Mouse (Mus musculus) liver, embryonic 14.5 days (tissue): ENCODE measurements around the gene Csf2. TPM values are rescaled to one million over a fixed set of nuclear protein-coding genes. Genes with fewer than 3 reads are reported as not detected.

Experiments used
- ATAC-seq: fragments of 200-750 bp; cut with Nextera tagmentation; 2 replicates; pipeline ENCODE4 v1.8.0; 2017; ENCODE audit warnings: moderate number of reproducible peaks, mild to moderate bottlenecking, moderate library complexity; ENCODE audit not compliant: insufficient read depth
- DNase-seq, 3 experiments: peaks; one replicate each; pipeline ENCODE4 v3.0.0-alpha.2; 2012 to 2013; ENCODE audit warnings: low read depth in 3 of 3, low spot score in 3 of 3
- H3K27ac ChIP-seq: fragments of 300-500 bp; sonication (generic); 2 replicates; pipeline ENCODE4 v1.5.1; 2014; ENCODE audit warnings: moderate library complexity, mild to moderate bottlenecking, control low read depth, inconsistent platforms
- H3K27me3 ChIP-seq: fragments of 300-500 bp; sonication (generic); 2 replicates; pipeline ENCODE4 v1.6.1; 2014; ENCODE audit warnings: mild to moderate bottlenecking, low read length, moderate library complexity; ENCODE audit not compliant: control insufficient read depth, insufficient read depth
- H3K36me3 ChIP-seq: fragments of 300-500 bp; sonication (generic); replicated peaks from 2 replicates; pipeline ENCODE4 v1.6.1; 2014; ENCODE audit warnings: low read depth; ENCODE audit not compliant: control insufficient read depth, insufficient read depth
- H3K4me1 ChIP-seq, 2 experiments: fragments of 200-500 bp in 1 of 2; fragments of 300-500 bp in 1 of 2; sonication (generic) in 1 of 2; replicated peaks; 2 replicates each; pipeline ENCODE4 v1.6.1; 2012 to 2014; ENCODE audit warnings: antibody characterized with exemption in 1 of 2, inconsistent platforms in 1 of 2, low read length in 1 of 2; ENCODE audit not compliant: control insufficient read depth in 2 of 2, insufficient read depth in 2 of 2
- H3K4me2 ChIP-seq: fragments of 300-500 bp; sonication (generic); 2 replicates; pipeline ENCODE4 v1.6.1; 2014; ENCODE audit warnings: low read depth, mild to moderate bottlenecking, control low read depth, moderate library complexity
- H3K4me3 ChIP-seq, 2 experiments: fragments of 200-500 bp in 1 of 2; fragments of 300-500 bp in 1 of 2; sonication (generic) in 1 of 2; 2 replicates each; pipeline ENCODE4 v1.5.1; 2012 to 2014; ENCODE audit warnings: low read depth in 2 of 2, low read length in 2 of 2, mild to moderate bottlenecking in 2 of 2, control low read depth in 1 of 2, inconsistent platforms in 1 of 2, moderate library complexity in 1 of 2; ENCODE audit not compliant: insufficient read depth in 1 of 2
- H3K9ac ChIP-seq: fragments of 300-500 bp; sonication (generic); replicated peaks from 2 replicates; pipeline ENCODE4 v1.6.1; 2014; ENCODE audit warnings: mild to moderate bottlenecking, control low read depth, moderate library complexity
- H3K9me3 ChIP-seq: fragments of 300-500 bp; sonication (generic); 2 replicates; pipeline ENCODE4 v1.6.1; 2016; ENCODE audit warnings: low read length, mixed read lengths; ENCODE audit not compliant: control insufficient read depth
- CTCF ChIP-seq: IDR thresholded peaks from 2 replicates; pipeline ENCODE4 v1.5.1; 2016; ENCODE audit warnings: antibody characterized with exemption, low read depth, control low read depth
- EP300 ChIP-seq: IDR thresholded peaks from 2 replicates; pipeline ENCODE4 v1.6.1; 2016; ENCODE audit warnings: antibody characterized with exemption, low read depth
- WGBS: fragments of 180-500 bp; shearing (Covaris S2); extraction: QIAGEN DNeasy Blood & Tissue Kit; methylation state at CpG from one replicate; pipeline ENCODE4 v1.1.7; 2014; ENCODE audit not compliant: insufficient replicate concordance; 5-methylcytosine and 5-hydroxymethylcytosine counted together
- polyA plus RNA-seq, 2 experiments: library from polyadenylated mRNA; depleted of rRNA in 1 of 2; stranded (reverse) in 1 of 2; unstranded in 1 of 2; fragments of >200 nt; fragmentation: Nextera tagmentation in 1 of 2; extraction: Ambion mirVana in 1 of 2; gene quantifications; 2 replicates each; pipeline versions ENCODE4 v1.2.1 to v1.2.3; 2012 to 2014

The Csf2 gene
- polyA plus RNA-seq, 2 experiments = not detected

DNA sequence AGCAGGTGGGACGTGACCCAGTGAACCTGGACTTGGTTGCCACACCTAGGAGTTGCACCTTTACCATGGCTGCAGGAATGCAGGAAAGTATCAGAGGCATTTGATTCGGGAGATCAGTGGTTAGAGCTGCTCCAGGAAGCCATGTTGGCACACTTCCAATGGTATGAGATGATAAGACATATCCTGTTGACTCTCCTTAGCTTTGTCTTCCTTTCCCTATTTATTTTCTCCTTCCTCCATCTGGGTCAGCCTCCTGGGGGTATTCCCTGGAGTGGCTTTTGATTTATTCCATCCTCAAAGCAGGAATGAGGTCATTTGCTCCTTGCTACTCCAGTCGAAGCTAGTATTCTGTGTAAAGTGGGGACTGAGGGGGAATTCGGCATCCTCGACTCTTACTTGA is 42.5 kb downstream of the Csf2 start:
- WGBS = 47% methylated on average over 5 of the region's 5 CpGs
- no peaks in the 10 kb centered on the region; the same call in 1 of the 2 replicates for H3K27me3 ChIP-seq
- no peaks in the 10 kb centered on the region for H3K9me3 ChIP-seq
- no peak overlapping the region for H3K4me2 ChIP-seq
- DNase-seq (no peak), ATAC-seq (no peak)
- no peak overlapping the region for H3K27ac ChIP-seq
- H3K9ac ChIP-seq = no peak overlapping the region
- H3K4me1 ChIP-seq = peaks cover 0 to 2% of the 10 kb centered on the region in 2 experiments; a peak in 1 of 4 replicates
- TF ChIP-seq EP300 (no peak), CTCF (no peak)
- no peaks in the 10 kb centered on the region for H3K36me3 ChIP-seq
- no peak overlapping the region for H3K4me3 ChIP-seq

DNA sequence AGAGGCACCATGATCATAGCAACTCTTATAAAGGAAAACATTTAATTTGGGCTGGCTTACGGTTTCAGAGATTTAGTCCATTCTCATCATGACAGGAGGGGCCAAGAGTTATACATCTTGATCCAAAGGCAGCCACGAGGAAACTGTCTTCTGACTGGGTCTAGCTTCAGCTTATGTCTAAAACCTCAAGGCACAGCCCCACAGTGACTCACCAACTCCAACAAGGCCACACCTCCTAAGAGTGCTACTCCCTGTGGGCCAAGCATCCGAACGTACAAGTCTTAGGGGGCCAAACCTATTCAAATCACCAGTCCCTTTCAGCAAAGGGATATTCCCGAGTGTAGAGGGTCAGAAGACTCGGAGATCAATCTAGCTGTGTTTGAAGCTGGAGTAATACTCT is 44.1 kb downstream of the Csf2 start:
- H3K4me1 ChIP-seq = peaks cover 0 to 9% of the 10 kb centered on the region in 2 experiments; a peak in 2 of 4 replicates
- H3K36me3 ChIP-seq = no peaks in the 10 kb centered on the region
- no peak for DNase-seq
- TF ChIP-seq CTCF = no peak
- TF ChIP-seq EP300 = no peak
- no peaks in the 10 kb centered on the region for H3K9me3 ChIP-seq
- no peak for ATAC-seq
- no peaks in the 10 kb centered on the region; the same call in 1 of the 2 replicates for H3K27me3 ChIP-seq
- no peak overlapping the region for H3K27ac ChIP-seq
- H3K4me2 ChIP-seq = no peak overlapping the region
- no peak overlapping the region for H3K9ac ChIP-seq
- WGBS = 50% methylated on average over 6 of the region's 6 CpGs
- H3K4me3 ChIP-seq = no peak overlapping the region

DNA sequence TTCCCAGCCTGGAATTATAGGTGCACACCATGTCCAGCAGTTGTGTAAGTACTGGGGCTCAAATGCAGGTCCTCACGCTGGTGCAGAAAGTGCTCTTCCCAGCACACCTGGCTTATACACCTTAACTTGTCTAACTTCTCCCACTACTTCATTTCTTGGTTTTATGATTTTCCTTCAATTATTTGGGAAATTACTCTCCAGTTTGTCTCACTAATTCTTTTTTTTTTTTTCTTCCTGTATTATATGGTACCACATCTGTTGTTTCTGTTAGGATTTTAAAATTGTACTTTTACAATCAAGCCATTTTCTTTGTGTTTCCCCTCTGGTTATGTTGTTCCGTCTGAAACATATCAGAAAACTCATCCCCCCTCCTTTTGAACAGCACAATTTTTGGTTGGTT is 44.7 kb downstream of the Csf2 start:
- TF ChIP-seq EP300 (no peak), CTCF (no peak)
- Histone ChIP-seq H3K36me3 (no peaks in the 10 kb centered on the region), H3K4me1 (peaks cover 0 to 10% of the 10 kb centered on the region in 2 experiments; a peak in 2 of 4 replicates), H3K9ac (no peak overlapping the region), H3K4me2 (no peak overlapping the region), H3K9me3 (no peaks in the 10 kb centered on the region), H3K27ac (no peak overlapping the region), H3K4me3 (no peak overlapping the region), H3K27me3 (no peaks in the 10 kb centered on the region; the same call in 1 of the 2 replicates)
- DNase-seq (no peak), ATAC-seq (no peak)
- WGBS = 65% methylated on average over 2 of the region's 2 CpGs

DNA sequence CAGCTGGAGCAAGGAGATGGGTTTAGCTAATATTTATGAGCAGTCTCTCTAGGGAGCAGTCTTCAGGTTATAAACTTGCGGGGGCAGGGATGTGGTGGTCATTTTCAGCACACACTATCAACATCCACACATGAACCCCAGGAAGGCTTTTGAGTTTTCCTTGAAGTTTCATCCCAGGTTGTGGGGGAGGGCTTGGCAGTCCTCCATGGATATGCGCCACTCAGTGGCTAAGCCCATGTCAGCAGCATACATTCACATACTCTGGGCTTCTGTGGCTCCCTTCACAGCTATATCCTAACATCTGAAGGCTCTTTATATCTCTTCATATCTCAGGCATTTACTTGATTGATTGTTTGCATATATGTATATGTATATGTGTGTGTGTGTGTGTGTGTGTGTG is 46.3 kb downstream of the Csf2 start:
- H3K36me3 ChIP-seq = no peaks in the 10 kb centered on the region
- no peak overlapping the region for H3K9ac ChIP-seq
- H3K4me1 ChIP-seq = peaks cover 0 to 10% of the 10 kb centered on the region in 2 experiments; a peak in 2 of 4 replicates
- no peak for ATAC-seq
- H3K4me3 ChIP-seq = no peak overlapping the region
- H3K27me3 ChIP-seq = no peaks in the 10 kb centered on the region
- H3K9me3 ChIP-seq = no peaks in the 10 kb centered on the region
- no peak overlapping the region for H3K4me2 ChIP-seq
- H3K27ac ChIP-seq = no peak overlapping the region
- DNase-seq = no peak
- WGBS = 68% methylated on average over 2 of the region's 2 CpGs
- no peak for TF ChIP-seq EP300
- TF ChIP-seq CTCF = no peak

DNA sequence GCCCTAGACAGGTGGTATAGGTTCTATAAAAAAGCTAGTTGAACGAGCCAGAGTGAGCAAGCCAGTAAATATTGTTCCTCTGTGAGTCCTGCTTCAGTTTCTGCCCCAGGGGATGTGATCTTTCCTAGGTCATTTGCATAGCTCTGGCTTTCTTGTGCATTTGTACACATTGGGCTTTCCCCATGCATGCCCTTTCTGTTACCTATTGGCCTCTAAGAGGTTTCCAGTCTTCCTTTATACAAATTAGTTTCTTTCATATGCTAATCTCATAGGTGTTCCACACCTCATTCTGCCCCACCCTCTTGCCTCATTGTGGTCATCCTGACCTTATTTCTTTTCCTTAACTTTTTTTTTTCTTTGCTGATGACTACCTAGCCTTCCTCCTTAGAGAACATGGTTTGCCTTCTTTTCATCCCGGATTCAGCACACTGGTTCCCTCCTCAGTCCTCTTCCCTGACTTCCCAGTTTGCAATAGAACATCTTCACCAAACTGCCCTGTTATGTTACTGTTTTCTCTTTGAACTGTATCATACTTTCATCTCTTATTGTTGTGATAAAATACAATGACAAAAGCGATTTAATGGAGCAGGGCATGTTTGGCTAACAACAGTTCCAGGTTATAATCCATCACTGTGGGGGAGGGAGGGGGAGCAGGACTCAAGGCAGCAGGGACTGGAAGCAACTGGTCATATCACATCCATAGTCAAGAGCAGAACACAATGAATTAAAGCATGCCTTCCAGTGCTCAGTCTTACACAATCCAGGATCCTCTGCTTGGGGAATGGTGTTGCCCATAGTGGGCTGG is 47.4 kb downstream of the Csf2 start:
- no peak for ATAC-seq
- no peak overlapping the region for H3K4me3 ChIP-seq
- WGBS = 38% methylated on average over 3 of the region's 3 CpGs
- no peak for DNase-seq
- no peak for TF ChIP-seq EP300
- no peak for TF ChIP-seq CTCF
- peaks cover 0 to 10% of the 10 kb centered on the region in 2 experiments; a peak in 2 of 4 replicates for H3K4me1 ChIP-seq
- H3K27ac ChIP-seq = no peak overlapping the region
- no peak overlapping the region for H3K4me2 ChIP-seq
- no peaks in the 10 kb centered on the region for H3K9me3 ChIP-seq
- H3K36me3 ChIP-seq = no peaks in the 10 kb centered on the region
- H3K9ac ChIP-seq = no peak overlapping the region
- H3K27me3 ChIP-seq = no peaks in the 10 kb centered on the region
